Mouse (Mus musculus): ENCODE results near the gene Aff3.
"Not testable (repeated sequence)": the region's sequence is repeated elsewhere in the genome, so short reads cannot be mapped to it uniquely, and the experiment has no call there.

Gene Aff3

DNA sequence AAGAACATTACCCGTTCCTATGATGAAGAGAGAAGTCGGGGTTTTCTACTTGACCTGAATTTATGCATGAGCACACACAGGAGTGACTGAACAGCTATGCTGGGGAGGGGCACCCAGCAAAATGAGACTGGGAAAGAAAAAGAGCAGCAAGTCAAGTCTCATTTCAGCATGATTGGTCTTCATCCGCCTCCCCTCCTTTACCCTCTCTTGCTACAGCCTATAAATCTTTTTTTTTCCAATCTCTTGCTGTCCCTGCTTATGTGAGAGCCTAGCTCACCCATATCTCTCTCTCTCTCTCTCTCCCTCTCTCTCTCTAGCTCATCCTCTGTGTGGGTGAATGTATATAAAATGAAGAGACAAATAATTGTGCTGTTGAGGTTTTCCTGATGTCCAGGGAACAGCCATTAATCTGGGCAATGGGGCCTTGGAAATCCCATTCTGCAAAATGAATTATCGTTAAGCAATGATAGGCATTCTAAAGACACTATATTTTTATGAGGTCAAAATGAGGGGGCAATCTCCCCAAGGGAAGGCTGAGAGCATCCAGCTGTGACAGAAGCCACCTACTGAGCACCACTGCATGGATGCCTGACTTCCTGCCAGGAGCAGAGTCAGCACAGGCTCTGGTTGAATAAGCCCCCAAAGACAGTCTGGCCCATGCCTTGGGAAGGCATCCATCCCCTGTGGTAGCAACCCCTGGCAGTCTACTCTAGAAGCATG, 224.8 kb downstream of the Aff3 start:
- CTCF ChIA-PET: no interaction called here

DNA sequence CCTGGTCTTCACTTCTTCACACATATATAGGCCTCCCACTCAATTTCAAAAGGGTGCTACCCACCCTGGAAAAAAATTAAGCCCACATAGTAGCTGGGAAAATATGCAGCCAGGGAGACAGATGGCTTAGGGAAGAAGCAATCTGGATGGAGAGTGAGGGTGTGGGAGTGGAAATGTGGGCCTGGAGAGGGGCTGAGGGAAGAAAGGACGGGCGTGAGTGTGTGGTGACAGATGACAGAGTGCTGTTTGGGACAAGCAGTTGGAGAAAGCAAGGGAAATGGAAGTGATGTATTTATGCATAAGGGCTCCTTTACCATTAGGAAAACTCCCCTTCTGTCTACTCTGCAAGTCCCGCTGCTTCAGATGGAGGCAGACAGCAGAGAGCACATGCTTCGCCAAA, 226.3 kb downstream of the Aff3 start:
- CTCF ChIA-PET: no interaction called here

GRCm38 (mm10) chr1:38437671-38438070, 227.1 kb downstream of the Aff3 start:
- CTCF ChIA-PET: no interaction called here

DNA sequence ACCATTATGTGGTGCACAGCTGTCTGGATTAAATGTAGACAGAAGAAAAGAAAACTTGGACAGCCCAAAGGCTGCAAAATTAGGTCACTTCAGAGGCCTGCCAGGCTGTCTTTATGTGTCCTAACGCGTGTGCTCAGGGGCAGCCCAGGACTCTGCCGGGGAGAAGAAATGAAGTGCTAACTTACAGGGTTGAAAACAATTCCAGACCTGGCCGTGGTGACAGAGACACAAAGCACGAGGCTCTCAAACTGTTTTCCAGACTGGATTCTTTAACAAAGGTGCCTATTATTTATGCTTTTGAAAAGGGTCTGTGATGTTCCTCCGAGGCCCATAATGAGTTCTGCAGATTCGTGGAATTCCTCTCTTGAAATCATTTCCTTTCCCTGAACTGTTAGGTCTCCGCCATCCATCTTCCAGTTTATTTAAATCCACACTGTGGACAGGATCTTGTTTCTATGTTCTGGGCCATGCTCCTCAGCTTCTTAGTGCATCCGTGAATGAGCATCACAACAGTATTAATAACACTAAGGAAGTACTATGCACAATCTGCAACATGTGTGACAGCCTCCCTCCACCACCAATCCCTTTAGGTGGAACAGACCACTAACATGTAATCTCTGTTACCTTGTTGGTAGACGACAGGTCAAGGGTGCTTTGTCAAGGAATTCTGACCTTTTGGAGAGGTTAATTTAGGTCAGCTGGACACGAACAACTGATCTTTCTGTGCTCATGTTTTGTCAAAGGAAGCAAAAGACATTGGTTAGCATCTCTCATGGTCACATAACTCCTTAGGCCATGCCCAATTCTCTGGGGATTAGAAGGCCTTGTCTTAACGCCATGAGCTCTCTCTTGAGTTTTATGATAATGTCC, 228.0 kb downstream of the Aff3 start:
- CTCF ChIA-PET: no interaction called here

DNA sequence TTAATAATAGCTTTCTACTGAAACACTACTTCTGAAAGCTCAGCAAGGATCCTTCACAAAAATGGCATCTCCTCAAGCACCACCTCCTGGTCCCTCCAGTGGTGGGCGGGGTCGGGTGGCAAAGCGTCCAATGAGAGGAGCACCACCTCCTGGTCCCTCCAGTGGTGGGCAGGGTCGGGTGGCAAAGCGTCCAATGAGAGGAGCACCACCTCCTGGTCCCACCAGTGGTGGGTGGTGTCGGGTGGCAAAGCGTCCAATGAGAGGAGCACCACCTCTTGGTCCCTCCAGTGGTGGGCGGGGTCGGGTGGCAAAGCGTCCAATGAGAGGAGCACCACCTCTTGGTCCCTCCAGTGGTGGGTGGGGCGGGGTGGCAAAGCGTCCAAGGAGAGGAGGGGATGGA, 234.4 kb downstream of the Aff3 start:
- CTCF ChIA-PET: not testable (repeated sequence)

- CTCF ChIA-PET: interaction anchor here (0.7 kb wide), 1 partner anchor 777 kb away, joined by 3 read pairs; no protein-coding TSS in a partner anchor
Measured at GRCm38 (mm10) chr1:38428708-38429683, 235.8 kb downstream of the Aff3 start.

DNA sequence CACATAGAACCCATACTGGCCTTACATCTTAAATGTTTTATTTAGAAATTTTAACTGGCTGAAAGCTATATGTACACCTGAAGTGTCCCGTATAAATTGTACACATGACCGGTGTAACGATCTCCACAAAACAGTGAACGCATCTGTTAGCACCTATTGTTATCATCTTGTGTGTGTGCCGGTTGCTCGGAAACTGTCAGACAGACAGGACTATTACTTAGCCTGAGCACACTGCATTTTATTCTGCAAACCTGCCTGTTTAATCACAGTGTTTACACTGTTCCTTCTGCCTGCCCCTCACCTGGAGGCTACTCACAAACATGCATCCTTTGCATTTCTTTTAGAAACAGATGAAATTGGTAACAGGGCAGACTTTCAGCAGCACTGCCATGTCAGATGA, 241.8 kb downstream of the Aff3 start:
- CTCF ChIA-PET: interaction anchor here (0.7 kb wide), 1 partner anchor 68 kb away, joined by 4 read pairs; no protein-coding TSS in a partner anchor

DNA sequence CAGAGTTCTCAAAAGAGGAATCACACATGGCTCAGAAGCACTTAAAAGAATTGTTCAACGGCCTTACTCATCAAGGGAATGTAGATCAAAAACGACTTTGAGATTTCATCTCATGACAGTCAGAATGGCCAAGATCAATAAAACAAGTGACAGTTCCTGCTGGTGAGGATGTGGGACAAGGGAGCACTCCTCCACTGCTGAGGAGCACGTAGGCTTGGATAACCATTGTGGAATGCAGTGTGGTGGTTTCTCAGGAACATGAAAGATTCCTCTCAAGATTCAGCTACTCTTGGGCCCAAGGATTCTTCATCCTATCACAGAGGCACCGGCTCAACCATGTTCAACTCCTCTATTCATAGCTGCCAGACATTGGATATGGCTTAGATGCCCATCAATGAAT, 245.4 kb downstream of the Aff3 start:
- CTCF ChIA-PET: interaction anchor here (0.8 kb wide), 1 partner anchor 88 kb away, joined by 3 read pairs; no protein-coding TSS in a partner anchor

- CTCF ChIA-PET: interaction anchor here (0.6 to 0.8 kb wide), 4 partner anchors 16 to 1115 kb away, joined by 3 to 11 read pairs (median 6); no protein-coding TSS in a partner anchor
Measured at GRCm38 (mm10) chr1:38418181-38419032, 246.3 kb downstream of the Aff3 start.

DNA sequence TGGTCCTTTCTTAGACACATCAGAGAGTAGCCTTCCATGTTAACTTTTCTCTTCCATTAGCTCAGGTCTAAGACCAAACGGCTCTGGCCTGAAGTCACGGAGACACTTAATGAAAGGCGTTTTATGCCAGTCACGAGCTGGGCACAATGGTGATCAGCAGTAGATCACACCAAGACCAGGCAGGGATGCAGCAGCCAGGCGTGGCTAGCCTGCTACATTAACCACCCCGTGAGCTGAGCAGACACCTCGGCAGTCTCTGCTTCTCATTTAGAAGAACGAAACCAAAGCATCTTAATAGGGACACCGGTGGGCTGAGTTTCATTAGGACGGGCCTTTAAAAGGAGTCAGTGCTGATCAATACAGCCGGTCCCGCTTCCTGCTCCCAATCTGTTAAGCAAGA, 247.6 kb downstream of the Aff3 start:
- CTCF ChIA-PET: interaction anchor here (0.8 kb wide), 1 partner anchor 347 kb away, joined by 7 read pairs; no protein-coding TSS in a partner anchor

GRCm38 (mm10) chr1:38415511-38415910, 249.2 kb downstream of the Aff3 start:
- CTCF ChIA-PET: no interaction called here

- CTCF ChIA-PET: no interaction called here
Measured at GRCm38 (mm10) chr1:38411106-38411505, 253.6 kb downstream of the Aff3 start.

DNA sequence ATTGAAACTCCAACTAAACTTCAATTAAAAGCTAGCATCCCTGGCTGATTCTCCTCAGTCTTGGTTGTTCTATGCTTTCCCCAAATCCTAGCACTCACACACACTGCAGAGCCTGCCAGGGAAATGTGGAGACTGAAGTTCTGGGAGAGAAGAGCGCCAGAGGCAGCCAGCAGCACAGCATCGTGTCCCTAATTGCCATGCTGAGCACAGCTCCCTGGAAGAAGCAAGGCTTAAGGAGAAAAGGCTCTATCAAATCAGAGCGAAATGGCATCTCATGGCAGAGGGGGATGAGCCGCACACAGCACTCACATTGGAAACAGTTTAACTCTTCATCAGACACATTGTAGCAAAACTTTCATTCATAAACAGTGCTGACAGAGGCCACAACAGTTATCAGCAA, 254.3 kb downstream of the Aff3 start:
- CTCF ChIA-PET: no interaction called here

- CTCF ChIA-PET: no interaction called here
Measured at GRCm38 (mm10) chr1:38408241-38408640, 256.5 kb downstream of the Aff3 start.

GRCm38 (mm10) chr1:38403781-38404180, 261.0 kb downstream of the Aff3 start:
- CTCF ChIA-PET: interaction anchor here (0.6 kb wide), 1 partner anchor 7 kb away, joined by 7 read pairs; no protein-coding TSS in a partner anchor

DNA sequence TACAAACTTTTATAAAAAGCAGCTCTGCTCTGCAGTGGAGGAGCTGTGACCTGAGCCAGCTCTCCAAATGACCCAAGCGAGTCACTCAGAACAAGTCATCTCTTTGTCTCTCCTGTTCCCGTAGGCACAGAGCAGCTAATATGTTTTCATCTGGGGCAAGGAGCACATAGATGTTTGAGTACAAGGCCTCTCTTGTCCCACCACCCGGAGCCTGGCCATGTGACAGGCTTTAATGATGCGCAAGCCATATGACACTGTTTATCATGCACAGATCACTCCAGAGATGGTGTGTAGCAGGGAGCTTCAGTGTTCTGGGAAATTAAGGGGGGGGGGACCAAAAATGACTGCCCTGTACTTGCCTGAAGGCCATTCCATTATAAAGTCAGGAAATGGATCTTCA, 262.9 kb downstream of the Aff3 start:
- CTCF ChIA-PET: interaction anchor here (0.6 kb wide), 1 partner anchor 16 kb away, joined by 11 read pairs; no protein-coding TSS in a partner anchor

DNA sequence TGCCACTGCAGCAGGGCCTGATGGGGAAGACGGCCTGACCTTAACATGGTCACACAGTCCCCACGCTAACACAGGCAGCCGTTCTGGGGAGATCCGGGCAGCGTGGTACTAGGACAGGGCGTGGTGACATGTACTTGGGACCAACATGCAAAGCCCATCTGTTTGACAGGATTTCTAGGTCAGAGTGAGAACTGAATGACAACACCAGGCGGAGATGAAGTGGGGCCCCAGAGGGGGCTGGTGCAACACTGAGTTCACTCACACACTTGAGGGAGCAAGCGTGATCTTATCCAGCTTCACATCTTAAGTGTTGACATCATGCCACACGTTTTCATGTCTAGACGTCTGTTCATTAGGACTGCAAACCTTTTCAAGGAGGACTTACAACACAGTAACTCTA, 265.5 kb downstream of the Aff3 start:
- CTCF ChIA-PET: no interaction called here

GRCm38 (mm10) chr1:38398566-38398965, 266.2 kb downstream of the Aff3 start:
- CTCF ChIA-PET: no interaction called here

DNA sequence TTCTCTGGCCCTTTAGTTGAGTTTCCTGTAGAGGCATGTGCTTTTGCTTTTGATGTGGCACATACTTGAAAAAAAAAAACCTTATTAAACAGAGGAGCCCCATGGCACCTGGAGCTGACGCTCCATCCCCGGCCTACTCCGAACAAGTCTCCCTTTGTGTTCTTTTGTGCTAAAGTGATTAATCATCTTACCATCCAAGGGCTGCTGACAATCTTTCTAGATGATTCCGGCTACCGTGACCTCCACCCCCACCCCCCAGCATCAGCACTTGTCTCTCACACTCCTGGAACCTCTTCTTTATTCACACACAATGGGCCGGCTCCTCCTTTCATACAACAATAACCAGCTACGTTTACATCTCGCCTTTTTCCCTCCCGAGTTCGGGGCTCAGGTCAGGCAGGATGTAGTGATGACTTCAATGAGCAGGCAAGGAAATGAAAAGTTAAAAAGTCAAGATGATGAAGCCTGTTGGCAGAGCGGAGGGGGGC, 269.5 kb downstream of the Aff3 start:
- CTCF ChIA-PET: no interaction called here

GRCm38 (mm10) chr1:38394493-38394892, 270.3 kb downstream of the Aff3 start:
- CTCF ChIA-PET: no interaction called here

Data from spleen, embryonic (tissue).